Mouse (Mus musculus): Measurements from ENCODE around the gene Sf1.

- TF ChIP-seq CTCF (IDR thresholded peaks at IDR 0.05; ENCODE audit: extremely low read depth, insufficient read length, insufficient replicate concordance, low read depth, low read length) = no peak
- TF ChIP-seq POLR2A (IDR thresholded peaks at IDR 0.05; ENCODE audit: low read depth, low read length) = no peak
Observed at GRCm38 (mm10) chr19:6331178-6331577, 32.3 kb upstream of the Sf1 start.
